Mouse (Mus musculus): ENCODE data around the gene Pparg. TPM values are rescaled to one million over a fixed set of nuclear protein-coding genes. Genes with fewer than 3 reads are reported as not detected.

The Pparg gene
- polyA plus RNA-seq, 1 experiment = 12.6 TPM

DNA sequence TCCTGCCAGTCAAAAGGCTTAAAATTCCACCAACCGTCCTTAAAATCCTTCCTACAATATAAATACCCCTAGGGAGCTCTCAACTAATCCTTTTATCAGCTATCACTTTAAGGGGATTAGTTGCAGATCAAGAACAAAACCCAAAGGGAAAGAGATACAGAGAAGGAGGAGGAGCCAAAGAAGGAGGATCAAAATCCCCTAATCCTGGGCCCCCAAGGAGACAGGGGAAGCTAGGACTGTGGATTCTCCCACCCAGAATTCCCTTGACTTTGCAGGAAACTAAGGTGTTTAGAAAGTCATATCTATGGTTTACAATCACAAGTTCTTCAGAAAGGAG is 120.2 kb downstream of the Pparg start:
- Histone ChIP-seq H3K36me3 (ENCODE audit: control insufficient read depth, insufficient read depth) (no peaks in the 10 kb centered on the region), H3ac (ENCODE audit: control insufficient read depth, insufficient read length, low read depth) (no peak overlapping the region), H3K27me3 (ENCODE audit: control insufficient read depth, insufficient read depth, insufficient read length) (no peaks in the 10 kb centered on the region), H3K79me3 (ENCODE audit: low read depth) (no peaks in the 10 kb centered on the region), H3K79me2 (ENCODE audit: control insufficient read depth, insufficient read depth) (no peaks in the 10 kb centered on the region), H3K4me3 (ENCODE audit: insufficient read depth, poor library complexity, severe bottlenecking) (no peak overlapping the region)
- TF ChIP-seq USF1 (IDR thresholded peaks at IDR 0.05; ENCODE audit: low read depth) (no peak), MYOG (IDR thresholded peaks at IDR 0.05; ENCODE audit: control insufficient read depth, extremely low read depth, insufficient read length) (no peak), CEBPB (IDR thresholded peaks at IDR 0.05; ENCODE audit: low read depth) (no peak), CTCF (IDR thresholded peaks at IDR 0.05; ENCODE audit: control insufficient read depth, insufficient read depth, insufficient read length) (no peak), MYOD1 (IDR thresholded peaks at IDR 0.05; ENCODE audit: control insufficient read depth, insufficient read length, low read depth) (no peak), MAX (IDR thresholded peaks at IDR 0.05) (no peak), FOSL1 (IDR thresholded peaks at IDR 0.05; ENCODE audit: insufficient read depth, low read length, poor library complexity, severe bottlenecking) (no peak)

DNA sequence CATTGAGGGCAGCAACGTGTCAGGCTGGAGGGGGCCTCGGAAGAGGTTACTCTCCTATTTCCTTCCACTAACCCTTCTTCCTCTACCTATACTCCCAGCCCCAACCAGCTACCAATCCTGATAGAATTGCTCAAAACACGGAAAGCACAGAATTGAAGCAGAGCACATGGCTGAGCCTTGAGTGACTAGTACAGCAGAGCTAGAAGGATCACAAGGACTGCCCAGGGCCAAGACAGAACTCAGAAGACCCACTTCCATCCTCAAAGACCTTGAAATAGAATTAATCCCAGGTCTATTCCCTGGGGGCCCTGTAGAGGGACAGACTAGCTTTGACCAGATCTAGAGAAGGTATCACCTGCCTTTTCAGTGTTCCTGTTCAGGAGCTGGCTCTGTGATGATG is 120.9 kb downstream of the Pparg start:
- Histone ChIP-seq H3ac (ENCODE audit: control insufficient read depth, insufficient read length, low read depth) (no peak overlapping the region), H3K36me3 (ENCODE audit: control insufficient read depth, insufficient read depth) (no peaks in the 10 kb centered on the region), H3K79me3 (ENCODE audit: low read depth) (no peaks in the 10 kb centered on the region), H3K27me3 (ENCODE audit: control insufficient read depth, insufficient read depth, insufficient read length) (no peaks in the 10 kb centered on the region), H3K4me3 (ENCODE audit: insufficient read depth, poor library complexity, severe bottlenecking) (no peak overlapping the region), H3K79me2 (ENCODE audit: control insufficient read depth, insufficient read depth) (no peaks in the 10 kb centered on the region)
- no peak for TF ChIP-seq USF1 (IDR thresholded peaks at IDR 0.05; ENCODE audit: low read depth)
- TF ChIP-seq CEBPB (IDR thresholded peaks at IDR 0.05; ENCODE audit: low read depth) = no peak
- no peak for TF ChIP-seq MYOD1 (IDR thresholded peaks at IDR 0.05; ENCODE audit: control insufficient read depth, insufficient read length, low read depth)
- TF ChIP-seq CTCF (IDR thresholded peaks at IDR 0.05; ENCODE audit: control insufficient read depth, insufficient read depth, insufficient read length) = no peak

DNA sequence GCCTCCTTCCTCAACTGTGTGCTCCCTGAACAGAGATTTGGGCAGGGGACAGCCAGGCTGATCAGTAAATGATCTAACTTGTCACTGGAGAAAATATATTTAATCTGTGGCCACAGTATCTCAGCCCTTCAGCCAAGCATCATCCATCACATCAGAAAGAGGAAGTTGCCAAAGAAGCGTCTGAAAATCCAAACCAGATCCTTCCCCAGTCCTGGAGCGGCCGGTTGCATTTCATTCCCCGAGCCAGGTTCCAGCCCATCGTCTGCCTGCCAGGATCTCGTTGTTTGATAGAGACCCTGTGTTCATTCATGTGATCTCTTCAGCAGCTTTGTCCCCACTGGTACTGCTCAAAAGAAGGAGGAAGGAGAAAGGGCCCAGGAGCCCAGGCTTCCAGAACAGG is 124.9 kb downstream of the Pparg start:
- Histone ChIP-seq H3K4me3 (ENCODE audit: insufficient read depth, poor library complexity, severe bottlenecking) (no peak overlapping the region), H3K27me3 (ENCODE audit: control insufficient read depth, insufficient read depth, insufficient read length) (no peaks in the 10 kb centered on the region), H3ac (ENCODE audit: control insufficient read depth, insufficient read length, low read depth) (no peak overlapping the region), H3K79me2 (ENCODE audit: control insufficient read depth, insufficient read depth) (no peaks in the 10 kb centered on the region), H3K36me3 (ENCODE audit: control insufficient read depth, insufficient read depth) (peaks cover 7% of the 10 kb centered on the region), H3K79me3 (ENCODE audit: low read depth) (no peaks in the 10 kb centered on the region)
- TF ChIP-seq USF1 (IDR thresholded peaks at IDR 0.05; ENCODE audit: low read depth) (no peak), CTCF (IDR thresholded peaks at IDR 0.05; ENCODE audit: control insufficient read depth, insufficient read depth, insufficient read length) (no peak), MAX (IDR thresholded peaks at IDR 0.05) (no peak), CEBPB (IDR thresholded peaks at IDR 0.05; ENCODE audit: low read depth) (no peak), FOSL1 (IDR thresholded peaks at IDR 0.05; ENCODE audit: insufficient read depth, low read length, poor library complexity, severe bottlenecking) (no peak), MYOG (IDR thresholded peaks at IDR 0.05; ENCODE audit: control insufficient read depth, extremely low read depth, insufficient read length) (no peak), MYOD1 (IDR thresholded peaks at IDR 0.05; ENCODE audit: control insufficient read depth, insufficient read length, low read depth) (no peak)

DNA sequence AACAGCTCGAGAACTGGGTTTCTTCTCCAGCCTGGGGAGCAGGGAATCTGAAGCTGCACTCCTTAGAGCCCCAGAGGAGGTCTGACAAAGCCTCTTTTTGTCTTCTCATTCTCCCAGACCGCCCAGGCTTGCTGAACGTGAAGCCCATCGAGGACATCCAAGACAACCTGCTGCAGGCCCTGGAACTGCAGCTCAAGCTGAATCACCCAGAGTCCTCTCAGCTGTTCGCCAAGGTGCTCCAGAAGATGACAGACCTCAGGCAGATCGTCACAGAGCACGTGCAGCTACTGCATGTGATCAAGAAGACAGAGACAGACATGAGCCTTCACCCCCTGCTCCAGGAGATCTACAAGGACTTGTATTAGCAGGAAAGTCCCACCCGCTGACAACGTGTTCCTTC is 129.1 kb downstream of the Pparg start:
- TF ChIP-seq FOSL1 (IDR thresholded peaks at IDR 0.05; ENCODE audit: insufficient read depth, low read length, poor library complexity, severe bottlenecking) (no peak), MYOD1 (IDR thresholded peaks at IDR 0.05; ENCODE audit: control insufficient read depth, insufficient read length, low read depth) (no peak), CTCF (IDR thresholded peaks at IDR 0.05; ENCODE audit: control insufficient read depth, insufficient read depth, insufficient read length) (no peak), MYOG (IDR thresholded peaks at IDR 0.05; ENCODE audit: control insufficient read depth, extremely low read depth, insufficient read length) (no peak), USF1 (IDR thresholded peaks at IDR 0.05; ENCODE audit: low read depth) (no peak)
- no peaks in the 10 kb centered on the region for H3K27me3 ChIP-seq (ENCODE audit: control insufficient read depth, insufficient read depth, insufficient read length)

DNA sequence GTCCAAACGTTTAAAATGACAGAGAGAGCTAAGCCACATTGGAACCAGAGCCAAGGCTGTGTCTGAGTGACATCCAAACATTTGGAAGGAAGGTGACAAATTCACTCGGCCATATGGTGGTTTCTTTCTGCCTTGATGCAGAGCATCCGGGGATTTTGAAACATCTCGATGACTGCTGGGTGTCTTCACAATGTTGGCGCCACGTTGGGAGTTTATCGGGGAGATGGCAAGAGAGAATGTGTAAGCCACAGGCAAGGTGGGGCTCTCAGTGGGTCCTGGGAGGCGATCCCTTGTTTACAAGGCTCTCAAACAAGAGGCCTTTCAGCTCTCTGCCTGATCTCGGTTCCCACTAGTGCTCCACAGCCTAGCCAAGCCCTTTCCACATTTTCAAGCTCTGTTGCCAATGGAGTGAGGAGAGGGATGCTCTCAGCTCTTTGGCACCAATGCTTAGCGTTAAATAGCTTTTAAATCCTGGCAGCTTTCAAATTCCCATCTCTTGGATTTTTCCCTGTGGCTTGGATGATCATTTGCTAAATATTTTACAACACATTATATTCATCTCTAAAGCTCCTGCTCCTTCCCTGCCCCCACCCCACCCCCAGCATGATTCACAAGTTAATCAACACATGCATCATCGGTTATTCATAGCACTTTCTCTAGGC is 132.3 kb downstream of the Pparg start:
- H3ac ChIP-seq (ENCODE audit: control insufficient read depth, insufficient read length, low read depth) = no peak overlapping the region
- H3K27me3 ChIP-seq (ENCODE audit: control insufficient read depth, insufficient read depth, insufficient read length) = no peaks in the 10 kb centered on the region
- TF ChIP-seq FOSL1 (IDR thresholded peaks at IDR 0.05; ENCODE audit: insufficient read depth, low read length, poor library complexity, severe bottlenecking) (peak; percentile 94), CEBPB (IDR thresholded peaks at IDR 0.05; ENCODE audit: low read depth) (no peak)
- H3K79me2 ChIP-seq (ENCODE audit: control insufficient read depth, insufficient read depth) = no peaks in the 10 kb centered on the region
- no peaks in the 10 kb centered on the region for H3K79me3 ChIP-seq (ENCODE audit: low read depth)
- H3K36me3 ChIP-seq (ENCODE audit: control insufficient read depth, insufficient read depth) = peaks cover 11% of the 10 kb centered on the region
- H3K4me3 ChIP-seq (ENCODE audit: insufficient read depth, poor library complexity, severe bottlenecking) = no peak overlapping the region

More for the DNA sequence above, 129.1 kb downstream of the Pparg start:
- no peaks in the 10 kb centered on the region for H3K79me3 ChIP-seq (ENCODE audit: low read depth)
- H3ac ChIP-seq (ENCODE audit: control insufficient read depth, insufficient read length, low read depth) = no peak overlapping the region
- peaks cover 11% of the 10 kb centered on the region for H3K36me3 ChIP-seq (ENCODE audit: control insufficient read depth, insufficient read depth)
- no peaks in the 10 kb centered on the region for H3K79me2 ChIP-seq (ENCODE audit: control insufficient read depth, insufficient read depth)
- no peak overlapping the region for H3K4me3 ChIP-seq (ENCODE audit: insufficient read depth, poor library complexity, severe bottlenecking)

DNA sequence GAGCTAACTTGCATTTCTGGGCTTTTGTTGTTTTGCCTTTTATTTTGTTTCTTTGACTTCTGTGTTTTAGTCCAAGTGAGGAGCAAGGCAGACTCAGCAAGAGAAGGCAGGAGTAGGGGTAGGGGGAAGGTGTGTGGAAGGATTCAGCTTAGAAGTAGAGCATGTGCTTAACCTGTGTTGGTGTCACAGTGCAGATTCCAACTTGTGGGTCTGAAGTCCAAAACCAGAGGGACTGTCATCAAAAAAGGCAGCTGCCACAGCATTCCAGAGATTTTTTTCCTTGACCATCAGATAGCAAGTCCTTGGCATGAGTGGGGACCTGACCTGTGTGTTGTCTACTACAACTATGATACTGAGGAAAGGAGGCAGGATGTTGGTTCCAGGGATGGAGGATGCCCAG is 133.1 kb downstream of the Pparg start:
- H3K27me3 ChIP-seq (ENCODE audit: control insufficient read depth, insufficient read depth, insufficient read length) = no peaks in the 10 kb centered on the region
- H3ac ChIP-seq (ENCODE audit: control insufficient read depth, insufficient read length, low read depth) = peak overlapping the region; percentile 3
- H3K36me3 ChIP-seq (ENCODE audit: control insufficient read depth, insufficient read depth) = peaks cover 11% of the 10 kb centered on the region
- no peaks in the 10 kb centered on the region for H3K79me3 ChIP-seq (ENCODE audit: low read depth)
- TF ChIP-seq FOSL1 (IDR thresholded peaks at IDR 0.05; ENCODE audit: insufficient read depth, low read length, poor library complexity, severe bottlenecking) (no peak), CEBPB (IDR thresholded peaks at IDR 0.05; ENCODE audit: low read depth) (no peak), USF1 (IDR thresholded peaks at IDR 0.05; ENCODE audit: low read depth) (no peak), CTCF (IDR thresholded peaks at IDR 0.05; ENCODE audit: control insufficient read depth, insufficient read depth, insufficient read length) (no peak), MYOD1 (IDR thresholded peaks at IDR 0.05; ENCODE audit: control insufficient read depth, insufficient read length, low read depth) (peak; percentile 62), MYOG (IDR thresholded peaks at IDR 0.05; ENCODE audit: control insufficient read depth, extremely low read depth, insufficient read length) (no peak), MAX (IDR thresholded peaks at IDR 0.05) (no peak)
- H3K79me2 ChIP-seq (ENCODE audit: control insufficient read depth, insufficient read depth) = no peaks in the 10 kb centered on the region
- no peak overlapping the region for H3K4me3 ChIP-seq (ENCODE audit: insufficient read depth, poor library complexity, severe bottlenecking)
